Mouse (Mus musculus): Measurements from ENCODE around the gene Rgs6.

Gene Rgs6

GRCm38 (mm10) chr12:82762046-82762445 lies 174.0 kb downstream of the Rgs6 start:
- DNase-seq: no peak

- no peak for DNase-seq
These were observed 180.6 kb downstream of the Rgs6 start for GRCm38 (mm10) chr12:82768726-82769125.

GRCm38 (mm10) chr12:82772215-82772614 lies 184.1 kb downstream of the Rgs6 start:
- no peak for DNase-seq

- no peak for DNase-seq
These were observed 186.5 kb downstream of the Rgs6 start for GRCm38 (mm10) chr12:82774576-82774975.

- no peak for DNase-seq
These were observed 188.6 kb downstream of the Rgs6 start for GRCm38 (mm10) chr12:82776686-82777085.

- DNase-seq: no peak
These were observed 192.8 kb downstream of the Rgs6 start for GRCm38 (mm10) chr12:82780936-82781335.

- no peak for DNase-seq
These were observed 193.3 kb downstream of the Rgs6 start for GRCm38 (mm10) chr12:82781414-82781813.

GRCm38 (mm10) chr12:82792122-82792521 lies 204.0 kb downstream of the Rgs6 start:
- no peak for DNase-seq

GRCm38 (mm10) chr12:82799892-82800291 lies 211.8 kb downstream of the Rgs6 start:
- DNase-seq: no peak

- DNase-seq: no peak
These were observed 213.6 kb downstream of the Rgs6 start for GRCm38 (mm10) chr12:82801736-82802135.

- no peak for DNase-seq
These were observed 214.6 kb downstream of the Rgs6 start for GRCm38 (mm10) chr12:82802711-82803110.

GRCm38 (mm10) chr12:82805167-82805566 lies 217.1 kb downstream of the Rgs6 start:
- DNase-seq: no peak

- DNase-seq: no peak
These were observed 222.5 kb downstream of the Rgs6 start for GRCm38 (mm10) chr12:82810631-82811030.

GRCm38 (mm10) chr12:82815982-82816381 lies 227.9 kb downstream of the Rgs6 start:
- no peak for DNase-seq

- DNase-seq: no peak
These were observed 231.2 kb downstream of the Rgs6 start for GRCm38 (mm10) chr12:82819328-82819727.

- DNase-seq: no peak
These were observed 231.9 kb downstream of the Rgs6 start for GRCm38 (mm10) chr12:82819991-82820390.

GRCm38 (mm10) chr12:82822821-82823620 lies 234.9 kb downstream of the Rgs6 start:
- no peak for DNase-seq

- peak; percentile 21 for DNase-seq
These were observed 242.2 kb downstream of the Rgs6 start for GRCm38 (mm10) chr12:82830333-82830732.

- DNase-seq: no peak
These were observed 250.5 kb downstream of the Rgs6 start for GRCm38 (mm10) chr12:82838544-82838943.

- no peak for DNase-seq
These were observed 253.5 kb downstream of the Rgs6 start for GRCm38 (mm10) chr12:82841566-82841965.

GRCm38 (mm10) chr12:82848304-82848872 lies 260.3 kb downstream of the Rgs6 start:
- DNase-seq: no peak

- no peak for DNase-seq
These were observed 266.8 kb downstream of the Rgs6 start for GRCm38 (mm10) chr12:82854902-82855301.

- no peak for DNase-seq
These were observed 267.4 kb downstream of the Rgs6 start for GRCm38 (mm10) chr12:82855333-82856107.

- DNase-seq: no peak
These were observed 277.6 kb downstream of the Rgs6 start for GRCm38 (mm10) chr12:82865686-82866085.
